Mouse (Mus musculus) right cerebral cortex, postnatal 10 days (tissue): ENCODE data around the gene Ccdc172.

Experiments
- DNase-seq, 2 experiments: peaks; one replicate each; pipeline ENCODE4 v3.0.0; 2021; ENCODE audit warnings: low spot score in 2 of 2

The Ccdc172 gene

DNA sequence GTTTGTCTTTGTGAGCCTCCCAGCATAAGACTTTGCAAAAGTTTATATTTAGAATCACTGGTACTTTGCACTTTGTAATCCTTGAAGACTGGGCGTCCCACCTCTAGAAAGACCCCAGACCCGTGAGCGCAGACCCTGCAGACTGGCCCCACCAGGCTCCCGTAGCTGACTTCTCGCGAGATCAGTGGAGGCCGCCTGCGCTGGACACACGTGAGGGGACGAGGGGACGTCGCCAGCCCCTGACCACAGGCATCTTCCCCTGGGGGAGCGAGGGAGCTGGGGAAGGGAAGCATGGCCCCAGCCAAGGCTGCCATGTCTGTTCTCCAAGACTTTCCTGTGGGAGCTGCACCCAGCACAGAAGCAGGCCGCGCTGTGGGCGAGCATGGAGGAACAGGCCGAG lies at the start of gene Ccdc172:
Gene Ccdc172 (plus strand): TSS at position 176 of the 400 bp plus-strand sequence.
- DNase-seq, result no peak

DNA sequence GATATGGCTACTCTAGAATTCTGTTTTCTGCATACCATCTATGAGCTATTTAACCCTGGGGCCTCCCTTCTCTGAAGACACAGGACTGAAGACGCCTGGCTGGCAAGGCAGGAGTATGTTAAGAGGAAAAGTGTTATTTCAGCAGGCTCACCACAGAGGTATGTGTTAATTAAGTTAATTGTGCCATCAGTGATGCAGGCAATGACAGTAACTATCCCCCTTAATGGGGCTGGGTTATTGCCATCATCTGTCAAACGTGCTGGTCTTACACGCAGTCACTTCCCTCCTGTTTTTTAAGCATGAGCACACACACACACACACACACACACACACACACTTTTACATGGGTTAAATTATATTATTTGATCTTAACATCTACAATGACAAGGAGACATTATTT lies 48.0 kb upstream of the Ccdc172 start:
- DNase-seq, result no peak

DNA sequence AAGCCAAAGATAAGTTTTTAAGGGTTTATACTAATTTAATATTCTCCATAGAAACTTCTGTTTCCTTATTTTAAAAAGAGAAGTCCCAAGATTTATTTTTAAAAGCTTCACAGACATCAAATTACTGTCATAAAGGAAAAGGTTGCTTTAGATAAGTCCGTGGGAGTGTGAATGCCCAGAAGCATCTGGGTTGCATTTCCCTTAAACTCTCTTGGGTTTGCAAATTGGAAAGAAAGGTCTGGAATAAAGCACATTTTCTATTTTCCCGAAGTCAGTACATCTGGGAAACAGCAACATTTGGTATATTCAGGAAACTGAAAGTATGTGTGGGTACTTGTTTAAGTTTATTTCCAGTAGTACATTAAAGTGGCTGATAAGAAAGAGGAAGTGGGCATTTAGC lies 43.5 kb upstream of the Ccdc172 start:
- no peak for DNase-seq

DNA sequence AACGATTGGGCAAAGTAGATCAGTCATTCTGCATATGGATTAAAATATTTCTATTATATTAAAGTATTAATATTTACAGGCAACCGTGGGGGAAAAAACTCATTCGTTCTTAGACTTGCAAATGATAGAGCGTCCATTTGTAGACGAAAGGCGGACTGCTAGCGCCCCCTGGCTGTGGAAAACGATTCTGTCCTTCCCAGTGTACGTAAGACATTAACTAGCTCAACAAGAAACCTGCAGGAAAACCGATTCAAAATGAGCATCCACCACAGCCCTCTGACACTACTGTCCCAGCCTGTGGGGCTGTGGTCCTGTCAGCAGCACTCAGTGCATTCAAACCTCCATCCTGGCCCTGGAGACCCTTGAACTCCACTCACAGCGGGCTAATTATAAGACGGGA lies 42.4 kb upstream of the Ccdc172 start:
- DNase-seq, result peak; percentile 90 to 93

DNA sequence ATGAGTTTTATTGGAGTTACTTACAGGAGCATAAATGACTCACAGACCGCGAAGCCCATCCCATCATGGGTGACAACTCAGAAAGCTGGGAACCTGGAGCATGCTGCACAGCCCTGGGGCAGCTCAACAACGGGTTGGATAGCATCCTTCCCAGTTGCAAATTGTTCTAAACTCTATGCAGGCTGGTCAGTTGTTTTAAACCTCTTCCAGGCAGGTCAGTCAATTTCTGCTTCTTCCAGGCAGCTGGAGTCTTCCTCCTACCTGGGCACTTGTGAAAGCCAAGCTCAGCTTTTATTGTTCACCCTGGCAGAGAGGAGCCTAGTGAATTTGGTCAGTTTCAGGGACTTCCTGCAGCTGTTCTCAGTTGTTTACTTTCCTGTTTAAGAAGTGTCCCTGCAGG lies 37.5 kb upstream of the Ccdc172 start:
- no peak for DNase-seq

DNA sequence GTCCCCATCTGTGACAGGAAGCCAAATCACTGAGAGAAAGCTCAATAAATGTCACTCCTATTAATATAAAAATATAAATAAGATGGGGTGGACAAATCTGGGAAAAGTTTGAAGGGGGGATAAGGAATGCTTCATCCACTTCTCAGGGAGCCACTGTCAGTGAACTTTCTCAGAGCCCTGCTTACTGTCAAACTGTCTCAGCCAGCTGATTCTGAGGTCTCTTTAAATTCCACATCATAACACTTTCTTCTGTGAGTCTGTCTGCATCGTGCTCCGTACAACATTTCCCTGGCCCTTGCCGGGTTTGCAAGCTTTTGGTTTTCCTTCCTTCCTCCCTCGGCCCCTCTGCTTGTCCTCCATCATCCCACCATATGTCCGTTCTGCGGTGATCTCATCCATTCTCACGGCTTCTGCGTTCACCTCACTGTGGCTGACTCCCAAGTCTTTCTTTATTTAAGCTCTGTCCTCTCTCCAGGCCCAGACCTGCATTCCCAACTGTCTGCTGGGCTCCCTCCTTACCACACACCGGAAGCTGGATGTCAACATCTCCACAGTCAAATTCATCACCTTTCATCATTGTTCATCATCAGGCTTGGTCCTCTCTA lies 29.3 kb upstream of the Ccdc172 start:
- no peak for DNase-seq

DNA sequence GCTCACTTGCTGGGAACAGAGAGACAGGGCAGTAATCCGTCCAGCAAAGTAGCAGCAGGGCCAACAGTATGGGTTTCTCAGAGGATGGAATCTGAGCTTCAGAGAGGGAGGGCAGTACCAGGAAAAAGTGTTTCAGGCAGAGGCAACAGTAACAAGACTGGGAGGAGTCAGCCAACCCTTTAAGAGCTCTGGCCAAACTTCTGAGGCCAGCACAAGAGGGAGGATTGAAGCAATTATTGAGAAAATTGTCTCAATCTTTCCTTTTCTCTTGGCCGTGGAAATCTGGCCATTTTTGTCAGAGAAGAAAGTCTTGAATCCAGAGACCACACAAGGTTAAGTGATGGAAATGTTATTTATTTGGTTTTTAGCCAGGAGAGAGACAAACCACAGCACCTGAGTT lies 25.1 kb upstream of the Ccdc172 start:
- no peak for DNase-seq

DNA sequence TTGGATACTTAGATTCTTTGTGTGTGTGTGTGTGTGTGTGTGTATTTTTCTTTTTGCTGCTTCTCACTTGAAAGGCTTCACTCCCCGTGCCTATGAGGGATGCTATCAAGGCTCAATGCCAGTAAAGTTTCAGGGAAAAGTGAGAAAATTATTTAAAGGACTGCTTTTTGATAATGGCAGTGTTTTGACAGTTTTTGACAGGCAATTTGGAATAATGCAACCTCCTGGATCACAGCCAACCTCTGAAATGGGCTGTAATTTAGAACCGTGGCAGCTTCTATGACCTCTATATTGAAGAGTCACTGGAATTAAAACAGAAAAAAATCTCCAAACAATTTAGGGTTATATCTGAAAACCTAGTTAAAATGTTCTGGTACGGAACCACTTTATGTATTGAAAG lies 14.7 kb upstream of the Ccdc172 start:
- no peak for DNase-seq

DNA sequence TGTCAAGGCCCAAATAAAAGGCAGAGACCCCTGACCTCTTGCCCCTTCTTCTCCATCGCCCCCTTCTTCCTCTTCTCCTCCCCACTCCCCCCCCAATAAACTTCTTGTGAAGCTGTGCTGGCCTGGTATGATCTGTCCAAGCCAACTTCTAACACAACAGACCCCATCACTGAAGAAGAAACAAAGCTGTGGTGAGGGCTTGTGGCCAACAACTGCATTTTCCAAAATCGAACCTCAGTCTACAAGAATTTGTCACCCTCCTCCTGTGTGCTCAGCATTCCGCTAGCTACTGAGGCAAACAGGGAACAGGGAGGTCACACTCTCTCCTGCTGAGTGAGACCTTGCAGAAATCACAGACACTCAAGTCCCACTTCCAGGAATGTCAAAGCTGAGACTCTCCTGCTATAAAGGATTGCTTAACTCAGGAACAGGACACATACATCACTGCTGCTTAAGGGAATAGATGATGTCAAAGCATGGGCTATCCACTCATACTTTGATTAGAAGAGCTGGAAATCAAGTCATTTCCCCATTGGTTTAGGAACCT lies 12.3 kb upstream of the Ccdc172 start:
- DNase-seq, result no peak

DNA sequence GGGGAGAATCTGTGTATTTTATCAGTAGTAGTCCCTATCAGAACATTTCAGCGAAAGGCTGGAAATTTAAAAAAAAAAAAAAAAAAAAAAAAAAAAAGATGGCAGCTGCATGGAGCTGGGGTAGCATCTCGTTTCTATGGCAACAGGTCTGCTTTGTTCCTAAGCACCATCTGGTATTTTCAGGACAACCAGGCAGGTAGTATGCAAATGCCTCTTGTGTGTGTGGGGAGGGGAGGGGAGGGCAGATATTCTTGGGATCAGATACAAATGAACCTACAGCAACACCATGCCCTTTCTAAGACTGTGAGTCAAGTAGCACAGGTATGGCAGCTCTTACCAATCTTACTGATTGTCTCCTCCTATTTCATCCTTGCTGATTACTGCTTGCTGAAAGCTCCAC lies 11.7 kb upstream of the Ccdc172 start:
- DNase-seq, result no peak

DNA sequence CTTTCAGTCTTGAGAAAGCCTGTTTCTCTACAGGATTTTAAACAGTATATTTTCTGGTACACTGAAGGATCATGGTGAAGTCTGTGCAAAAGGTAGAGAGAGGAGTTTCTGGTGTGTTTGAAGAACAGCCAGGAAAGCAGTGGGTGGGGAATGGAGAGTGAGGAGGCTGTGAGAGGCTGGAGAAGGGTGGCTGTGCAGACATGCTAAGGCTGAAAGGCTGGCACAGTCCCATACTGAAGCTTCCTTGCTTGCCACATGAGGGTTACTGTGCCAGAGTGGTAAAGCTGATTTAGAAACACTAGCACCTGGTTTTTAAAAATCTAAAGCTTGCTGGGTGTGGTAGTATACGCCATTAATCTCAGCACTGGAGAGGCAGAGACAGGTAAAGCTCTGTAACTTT lies 9.9 kb downstream of the Ccdc172 start:
- no peak for DNase-seq

DNA sequence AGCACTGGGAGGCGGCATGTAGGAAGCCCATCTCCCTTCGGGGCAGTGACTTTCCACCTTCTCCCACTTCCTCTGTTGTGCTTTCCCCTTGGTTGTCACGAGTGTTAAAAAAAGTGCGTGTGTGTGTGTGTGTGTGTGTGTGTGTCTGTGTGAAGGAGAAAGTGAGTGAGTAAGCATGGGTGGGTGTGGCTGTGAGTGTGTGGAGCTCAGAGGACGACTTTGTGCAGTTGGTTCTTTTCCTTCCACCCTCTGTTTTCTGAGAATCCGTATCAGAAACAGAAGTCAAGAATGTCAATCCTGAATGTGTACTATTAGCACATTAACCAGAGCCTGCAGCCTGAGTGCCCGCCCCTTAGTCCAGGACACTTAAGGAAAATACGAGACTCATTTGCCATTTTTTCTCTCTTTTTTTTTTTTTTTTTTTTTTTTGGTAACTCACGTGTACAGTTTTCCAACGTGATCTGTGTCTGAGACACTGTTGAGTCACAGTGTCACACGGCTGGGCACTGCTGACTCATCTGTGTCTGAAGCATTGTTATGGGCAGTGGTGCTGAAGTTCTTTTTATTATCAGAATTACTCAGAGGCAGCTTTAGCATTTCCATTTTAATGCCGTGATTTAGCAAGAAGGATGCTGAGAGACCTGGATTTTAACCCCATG lies 12.1 kb downstream of the Ccdc172 start:
- no peak for DNase-seq

DNA sequence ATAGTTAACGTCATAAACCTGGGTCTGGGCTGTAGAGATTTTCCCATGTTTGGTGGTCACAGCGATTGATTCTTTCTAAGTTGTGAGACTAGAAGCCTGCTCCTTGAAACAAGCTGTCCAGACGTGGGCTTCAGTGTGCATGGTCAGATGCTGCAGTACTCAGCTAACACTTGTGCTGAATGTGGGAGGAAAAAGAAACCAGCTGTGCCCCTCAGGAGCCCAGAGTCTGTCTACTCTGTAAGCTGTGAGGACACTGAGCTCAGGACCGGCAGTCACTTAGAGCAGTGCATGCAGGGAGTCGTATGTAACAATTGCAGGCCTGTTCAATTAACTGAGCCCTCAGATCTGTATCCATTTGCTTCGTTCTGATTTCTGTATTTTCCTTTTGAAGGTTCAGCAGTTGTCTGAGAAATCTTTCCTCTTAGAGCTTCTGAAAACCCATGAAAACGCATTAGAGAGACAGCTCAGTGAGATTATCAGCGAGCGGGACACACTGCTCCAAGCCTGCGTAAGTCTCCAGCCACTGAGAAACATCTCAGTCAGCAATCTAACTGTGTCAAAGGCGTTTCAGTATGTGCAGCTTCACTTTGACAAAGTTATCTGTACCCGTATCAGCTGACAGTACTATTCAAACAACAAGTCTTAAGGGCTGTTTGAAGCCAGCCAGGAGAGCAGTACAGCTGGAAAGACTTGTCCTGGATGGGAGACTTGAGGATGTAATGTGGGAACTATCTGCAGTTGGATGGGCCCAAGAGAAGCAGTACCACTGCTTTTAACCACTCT lies 13.9 kb downstream of the Ccdc172 start:
- no peak for DNase-seq

DNA sequence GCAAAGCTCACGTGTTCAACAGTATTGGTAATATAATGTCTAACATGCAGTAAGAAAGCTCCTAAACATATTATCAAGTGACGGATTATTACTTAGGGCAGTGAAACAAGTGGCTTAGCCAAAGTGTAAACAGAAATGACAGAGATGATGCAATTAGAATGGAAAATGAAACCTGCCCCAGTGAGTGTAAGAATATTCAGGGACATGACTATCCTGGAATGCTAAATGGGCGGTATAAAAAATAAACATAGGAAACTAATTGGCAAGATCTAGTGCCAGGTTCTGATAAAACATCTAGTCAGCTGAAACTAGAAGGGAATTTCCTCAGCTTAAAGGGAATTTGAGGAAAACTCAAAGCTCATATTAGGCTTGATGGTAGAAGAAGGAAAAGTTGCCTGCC lies 21.3 kb downstream of the Ccdc172 start:
- no peak for DNase-seq

DNA sequence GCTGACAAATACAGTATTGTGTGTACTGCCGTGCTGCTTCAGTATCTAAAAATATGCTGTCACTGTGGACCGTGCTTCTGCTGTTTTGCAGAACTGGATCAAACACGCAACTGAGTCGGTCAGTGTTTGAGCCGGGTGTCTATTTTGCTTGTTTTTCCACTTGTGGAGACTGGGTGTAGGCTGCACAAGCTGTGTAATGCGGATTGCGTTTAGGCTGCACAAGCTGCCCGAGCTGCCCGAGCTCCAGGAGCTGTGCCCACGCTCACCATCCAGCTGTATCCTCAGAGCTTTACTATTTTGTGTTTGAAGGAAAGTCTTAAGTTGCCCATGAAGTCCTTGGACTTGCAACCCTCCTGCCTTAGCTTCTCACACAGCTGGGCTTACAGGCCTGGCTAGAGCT lies 24.9 kb downstream of the Ccdc172 start:
- peak; percentile 40 to 64 for DNase-seq

DNA sequence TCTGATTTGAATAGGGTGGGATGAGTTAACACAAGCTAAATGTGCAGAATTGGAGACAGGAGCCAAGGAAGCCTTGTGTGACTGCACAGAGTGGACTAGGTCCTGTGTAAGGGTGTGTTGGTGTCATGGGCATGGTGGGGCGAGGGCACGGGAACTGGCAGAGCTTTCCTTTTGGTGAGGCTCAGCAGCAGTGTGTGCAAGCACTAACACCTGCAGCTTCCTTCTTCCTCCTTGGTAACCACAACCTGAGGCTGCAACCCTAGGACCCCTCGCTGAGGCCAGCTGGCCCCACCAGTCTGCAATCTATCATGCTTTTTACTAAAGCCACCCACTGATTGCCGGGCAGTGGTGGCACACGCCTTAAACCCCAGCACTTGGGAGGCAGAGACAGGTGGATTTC lies 28.6 kb downstream of the Ccdc172 start:
- DNase-seq, result no peak

DNA sequence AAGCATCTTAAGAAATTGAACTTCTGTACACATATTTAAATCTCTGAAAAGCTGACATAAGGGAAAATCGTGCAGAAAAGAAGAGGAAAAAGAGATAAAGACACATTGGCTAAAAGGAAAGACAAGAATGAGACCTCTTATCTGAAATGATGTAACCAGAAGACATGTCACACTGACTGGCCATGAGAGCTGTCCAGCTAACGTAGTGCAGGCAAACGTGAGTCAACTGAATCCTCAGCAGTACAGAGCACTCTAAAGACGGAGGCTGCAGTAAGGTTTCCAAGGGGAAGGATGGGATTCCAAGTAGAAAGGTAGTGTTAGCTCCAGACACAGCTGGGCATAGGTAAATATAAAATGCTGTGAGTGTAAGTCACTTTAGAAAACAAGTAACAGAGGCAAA lies 36.6 kb downstream of the Ccdc172 start:
- DNase-seq, result no peak

DNA sequence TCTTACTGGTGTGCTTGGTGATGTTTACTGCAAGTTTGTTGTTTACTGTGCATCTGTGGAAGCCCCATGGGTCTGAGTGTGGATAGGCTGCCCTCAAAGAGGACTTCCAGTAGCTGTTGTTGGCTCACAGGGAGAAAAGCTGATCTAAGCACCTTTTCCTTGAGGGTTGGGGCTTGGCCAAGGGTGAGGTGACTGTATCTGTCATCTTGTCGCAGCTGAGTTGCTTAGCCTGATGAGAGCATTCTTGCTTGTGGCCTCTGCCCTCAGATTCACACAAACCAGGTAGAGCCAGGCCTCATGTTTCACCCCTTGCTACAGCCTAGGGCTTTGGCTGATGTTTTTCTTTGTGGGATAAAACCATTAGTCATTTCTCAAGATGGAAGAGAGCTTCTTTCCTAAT lies 38.7 kb downstream of the Ccdc172 start:
- DNase-seq, result no peak

DNA sequence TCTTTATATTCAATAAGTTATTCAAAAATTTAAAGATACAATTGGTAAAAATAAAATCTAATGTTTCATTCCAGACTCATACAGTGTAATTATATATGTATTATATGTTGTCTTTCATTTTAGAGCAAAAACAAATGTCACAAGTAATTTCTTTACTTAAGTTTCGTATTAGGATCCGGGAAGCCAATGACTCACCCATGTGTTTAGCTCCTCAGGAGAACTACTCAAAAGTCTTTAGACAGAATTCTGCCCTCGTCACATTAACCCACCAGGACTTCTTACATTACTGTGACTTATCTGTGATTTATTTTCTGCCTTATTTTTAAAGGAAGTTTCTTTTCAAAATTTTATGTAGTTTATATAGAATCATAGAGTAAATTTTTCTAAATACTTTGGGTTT lies 39.1 kb downstream of the Ccdc172 start:
- no peak for DNase-seq

DNA sequence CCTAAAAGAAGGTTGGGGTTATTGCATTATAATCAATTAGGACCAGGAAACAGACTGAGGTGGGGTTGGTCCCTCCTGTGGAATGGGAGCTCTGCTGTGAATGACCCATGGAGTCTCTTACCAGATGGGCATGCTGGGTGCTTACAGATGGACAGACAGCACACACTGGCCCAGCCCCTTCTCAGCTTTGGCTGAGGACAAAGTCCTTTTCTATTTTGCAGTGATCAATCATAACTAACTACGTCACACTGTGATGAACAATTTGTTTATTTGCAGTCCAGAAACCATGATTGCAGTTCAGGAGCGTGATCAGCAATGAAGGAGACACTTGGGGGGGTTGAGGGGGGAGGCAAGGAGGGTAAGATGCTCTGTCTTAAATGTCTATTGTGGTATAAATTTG lies 43.2 kb downstream of the Ccdc172 start:
- no peak for DNase-seq

DNA sequence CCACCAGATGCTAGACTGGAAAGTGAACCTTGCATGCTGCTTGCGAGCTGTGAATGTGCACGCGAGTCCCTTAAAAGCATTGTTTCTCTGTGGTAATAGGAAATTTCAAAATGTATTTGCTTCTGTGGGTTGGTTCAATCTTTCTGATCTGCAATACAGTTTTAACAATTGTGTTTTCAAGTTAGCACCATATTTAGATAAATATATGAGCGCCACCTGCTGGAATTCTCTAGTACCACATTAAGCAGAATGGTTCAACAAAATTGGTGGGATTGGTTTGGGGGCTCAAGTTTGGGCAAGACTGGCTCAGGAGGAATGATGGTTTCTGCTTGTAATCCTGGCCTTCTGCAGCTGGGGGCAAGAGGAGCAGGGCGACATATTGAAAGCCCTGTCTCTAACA lies 46.6 kb downstream of the Ccdc172 start:
- peak; percentile 37 to 54 for DNase-seq

DNA sequence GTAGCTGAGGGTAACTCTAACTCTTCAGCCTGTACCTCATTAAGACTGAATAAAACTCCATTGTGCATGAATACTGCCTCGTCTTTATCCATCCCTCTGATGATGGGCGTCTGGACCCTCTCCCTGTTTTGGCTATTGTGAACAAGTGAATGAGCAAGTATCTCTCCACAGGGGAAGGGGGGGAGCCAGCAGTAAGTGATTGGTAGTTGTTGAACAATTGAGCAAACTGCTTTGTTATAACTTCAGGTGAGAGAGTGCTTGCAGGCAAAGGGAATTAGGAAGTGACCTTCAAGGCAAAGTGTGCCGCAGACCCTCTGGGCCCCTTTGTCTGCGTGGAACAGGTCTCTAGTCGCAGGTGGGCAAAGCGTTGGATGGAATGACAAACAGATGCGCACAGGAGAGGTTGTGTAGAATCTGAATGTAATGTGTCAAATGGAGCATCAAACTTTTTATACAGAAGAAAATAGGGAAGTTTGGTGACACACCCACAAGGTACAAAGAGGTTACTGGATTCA lies 50.6 kb downstream of the Ccdc172 start:
- no peak for DNase-seq

DNA sequence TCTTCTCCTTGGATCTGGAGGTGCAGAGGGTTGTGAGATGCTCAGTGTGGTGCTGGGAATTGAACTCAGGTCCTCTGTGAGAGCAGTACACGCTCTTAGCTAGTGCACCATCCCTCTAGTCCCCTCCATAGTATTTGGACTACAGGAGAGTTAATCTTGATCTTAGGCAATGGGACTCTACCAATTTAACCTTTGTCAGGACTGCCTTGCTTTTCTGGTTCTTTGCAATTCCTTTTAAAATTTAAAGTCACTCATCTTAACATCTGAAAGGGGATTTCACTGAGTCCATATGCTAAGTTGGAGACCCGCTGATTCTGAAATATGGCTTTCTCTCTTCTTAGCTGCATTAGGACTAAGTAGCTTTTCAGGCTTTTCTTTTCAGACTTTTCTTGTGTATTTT lies 59.8 kb downstream of the Ccdc172 start:
- DNase-seq, result no peak
